Comparison of ENCODE assay signal across 26 mouse cellular contexts in genomic region chr7:100484493-100484892, GRCm38 (mm10). TPM values are rescaled to one million over a fixed set of nuclear protein-coding genes. Genes with fewer than 3 reads are reported as not detected.
A peak's percentile ranks its signal among the peaks of the same experiment; 100 is the strongest.
DNase-seq lines count a peak whose midpoint lies in the region; ATAC-seq and TF ChIP-seq lines count a peak whose summit lies in the region.
"Had no signal": no experiment of that assay in that cellular context is flagged by ENCODE, and none has a peak within 500 bp of the region (broad histone marks: within the 10 kb centered on the region; RNA-seq: fewer than 3 reads in every experiment).

No protein-coding gene starts in this region.

- H3K27me3 ChIP-seq in forebrain, embryonic 10.5 days (ENCODE audit: poor library complexity, severe bottlenecking), result no peaks in the 10 kb centered on the region
- no peaks in the 10 kb centered on the region for H3K27me3 ChIP-seq in forebrain, postnatal 0 days (ENCODE audit: insufficient read depth, low read length)
- no peaks in the 10 kb centered on the region for H3K27me3 ChIP-seq in testis, adult 2 months (ENCODE audit: control insufficient read depth, insufficient read depth, low read length)
- no peaks in the 10 kb centered on the region for H3K27me3 ChIP-seq in intestine, embryonic 16.5 days (replicated peaks; ENCODE audit: control insufficient read depth, insufficient read depth, low read length)
- H3K27me3 ChIP-seq: forebrain, embryonic 13.5 days; limb, embryonic 13.5 days; midbrain, embryonic 13.5 days; stomach, embryonic 15.5 days had no signal

- H3K36me3 ChIP-seq in forebrain, embryonic 10.5 days (replicated peaks), result no peaks in the 10 kb centered on the region
- no peaks in the 10 kb centered on the region for H3K36me3 ChIP-seq in forebrain, postnatal 0 days (ENCODE audit: insufficient read depth)
- H3K36me3 ChIP-seq in testis, adult 2 months (ENCODE audit: control insufficient read depth, insufficient read depth, low read length), result no peaks in the 10 kb centered on the region
- H3K36me3 ChIP-seq in intestine, embryonic 16.5 days (ENCODE audit: control insufficient read depth, insufficient read depth, low read length), result no peaks in the 10 kb centered on the region
- H3K36me3 ChIP-seq: hindbrain, embryonic 10.5 days; limb, embryonic 13.5 days; midbrain, embryonic 13.5 days; stomach, embryonic 15.5 days had no signal

- no peaks in the 10 kb centered on the region for H3K9me3 ChIP-seq in forebrain, embryonic 10.5 days
- no peaks in the 10 kb centered on the region for H3K9me3 ChIP-seq in forebrain, postnatal 0 days (ENCODE audit: low read length)
- no peaks in the 10 kb centered on the region for H3K9me3 ChIP-seq in intestine, embryonic 16.5 days (ENCODE audit: control insufficient read depth, low read length)
- H3K9me3 ChIP-seq: forebrain, embryonic 13.5 days; hindbrain, embryonic 10.5 days; limb, embryonic 13.5 days; midbrain, embryonic 13.5 days; stomach, embryonic 15.5 days had no signal

- H3K4me2 ChIP-seq in forebrain, postnatal 0 days (ENCODE audit: low read depth), result no peak overlapping the region
- H3K4me2 ChIP-seq in intestine, embryonic 16.5 days (ENCODE audit: low read depth, low read length), result no peak overlapping the region
- H3K4me2 ChIP-seq: forebrain, embryonic 13.5 days; limb, embryonic 13.5 days; lung, embryonic 14.5 days; midbrain, embryonic 13.5 days; stomach, embryonic 15.5 days had no signal

- DNase-seq in forebrain, embryonic 10.5 days (ENCODE audit: extremely low spot score, low spot score), result no peak
- no peak for DNase-seq in forebrain, postnatal 0 days
- DNase-seq in testis, postnatal 14 days (ENCODE audit: low spot score), result no peak
- no peak for DNase-seq in cerebellum, adult 8-10 months
- DNase-seq in thymus, postnatal 25 days, result no peak
- DNase-seq: adrenal gland, postnatal 14 days; B cell, adult 2 months; cerebellum, adult 18-20 months; cerebellum, postnatal 36 days; gastrocnemius, postnatal 25 days; kidney, adult 2 months; kidney, postnatal 14 days; layer of hippocampus, postnatal 36 days; lung, embryonic 14.5 days; retina, postnatal 1 day; thymus, postnatal 36 days had no signal

- no peak for TF ChIP-seq CTCF in forebrain, postnatal 0 days (IDR thresholded peaks at IDR 0.05; ENCODE audit: low read depth)
- TF ChIP-seq CTCF in testis, adult 2 months (IDR thresholded peaks at IDR 0.05; ENCODE audit: control insufficient read depth, insufficient read depth, insufficient replicate concordance, low read depth, low read length), result no peak

- TF ChIP-seq POLR2A in testis, adult 2 months (IDR thresholded peaks at IDR 0.05; ENCODE audit: control insufficient read depth, low read depth, low read length), result no peak

- no peak overlapping the region for H3K9ac ChIP-seq in forebrain, postnatal 0 days
- H3K9ac ChIP-seq in intestine, embryonic 16.5 days (ENCODE audit: low read depth, low read length), result no peak overlapping the region
- H3K9ac ChIP-seq: forebrain, embryonic 13.5 days; limb, embryonic 13.5 days; lung, embryonic 14.5 days; midbrain, embryonic 13.5 days; stomach, embryonic 15.5 days had no signal

- WGBS in forebrain, embryonic 10.5 days, result 87% methylated on average over 5 of the region's 5 CpGs
- 84% methylated on average over 5 of the region's 5 CpGs for WGBS in forebrain, postnatal 0 days
- 86% methylated on average over 5 of the region's 5 CpGs for WGBS in intestine, embryonic 16.5 days

- H3K4me1 ChIP-seq in forebrain, embryonic 10.5 days, result peaks cover 11% of the 10 kb centered on the region
- no peaks in the 10 kb centered on the region for H3K4me1 ChIP-seq in forebrain, postnatal 0 days (ENCODE audit: insufficient read depth)
- H3K4me1 ChIP-seq in testis, adult 2 months (ENCODE audit: control insufficient read depth, insufficient read depth, low read length), result peaks cover 10% of the 10 kb centered on the region
- H3K4me1 ChIP-seq in intestine, embryonic 16.5 days (ENCODE audit: control insufficient read depth, insufficient read depth, low read length), result no peaks in the 10 kb centered on the region

- ATAC-seq in forebrain, postnatal 0 days, result no peak
- peak; percentile 88 for ATAC-seq in granulocyte monocyte progenitor cell, adult 5-6 weeks (replicated peaks; ENCODE audit: poor library complexity, severe bottlenecking)
- no peak for ATAC-seq in intestine, embryonic 16.5 days
- ATAC-seq: forebrain, embryonic 13.5 days; midbrain, embryonic 13.5 days had no signal

- no peak overlapping the region for H3K4me3 ChIP-seq in forebrain, embryonic 10.5 days
- no peak overlapping the region for H3K4me3 ChIP-seq in forebrain, postnatal 0 days (ENCODE audit: low read depth, low read length)
- no peak overlapping the region for H3K4me3 ChIP-seq in testis, adult 2 months (ENCODE audit: control insufficient read depth, low read depth, low read length)
- no peak overlapping the region for H3K4me3 ChIP-seq in intestine, embryonic 16.5 days (ENCODE audit: low read length)
- H3K4me3 ChIP-seq: forebrain, embryonic 13.5 days; hindbrain, embryonic 10.5 days; layer of hippocampus, adult 2 months; limb, embryonic 13.5 days; midbrain, embryonic 13.5 days; stomach, embryonic 15.5 days had no signal

- 0 out of 2 replicates have a peak overlapping the region, but pooled peaks have one; percentile 40 for H3K27ac ChIP-seq in forebrain, embryonic 10.5 days
- no peak overlapping the region for H3K27ac ChIP-seq in forebrain, postnatal 0 days (ENCODE audit: low read depth, low read length)
- peak overlapping the region; percentile 14; the same call in 1 of the 2 replicates for H3K27ac ChIP-seq in testis, adult 2 months (ENCODE audit: control insufficient read depth, insufficient read depth, low read depth, low read length)
- H3K27ac ChIP-seq in intestine, embryonic 16.5 days (ENCODE audit: low read length), result no peak overlapping the region
- H3K27ac ChIP-seq: forebrain, embryonic 13.5 days; hindbrain, embryonic 10.5 days; layer of hippocampus, adult 2 months; limb, embryonic 13.5 days; macrophage; midbrain, embryonic 13.5 days; stomach, embryonic 15.5 days had no signal

RNA-seq across cellular contexts. Expression of gene Ucp2, which starts 8.6 kb away (rescaled TPM):
- polyA plus RNA-seq in forebrain, embryonic 10.5 days (2016; fragmentation: Nextera tagmentation; extraction: Ambion mirVana), result 78.7 and 93.9 TPM in 2 replicates
- 28.9 and 88.3 TPM in 2 replicates for total RNA-seq in forebrain, postnatal 0 days (2014; rRNA removed)
- 83.6 and 106 TPM in 2 replicates for polyA plus RNA-seq in forebrain, postnatal 0 days (2015; fragmentation: Nextera tagmentation; extraction: Ambion mirVana)
- 42.2 and 53.2 TPM in 2 replicates for polyA plus RNA-seq in testis, adult 2 months (2012; rRNA removed)
- total RNA-seq in granulocyte monocyte progenitor cell, adult 5-6 weeks (2014; fragmentation: Nextera tagmentation), result 413 and 551 TPM in 2 replicates
- total RNA-seq in granulocyte monocyte progenitor cell, adult 5-6 weeks (2017), result 97.5 and 99.2 TPM in 2 replicates
- polyA plus RNA-seq in intestine, embryonic 16.5 days (2015; fragmentation: Nextera tagmentation; extraction: Ambion mirVana), result 368 and 382 TPM in 2 replicates

RNA-seq across cellular contexts. Expression of gene Ucp3, which starts 11.7 kb away (rescaled TPM):
- polyA plus RNA-seq in forebrain, embryonic 10.5 days (2016; fragmentation: Nextera tagmentation; extraction: Ambion mirVana), result not detected in 2 replicates
- 0.15 and 0.19 TPM in 2 replicates for total RNA-seq in forebrain, postnatal 0 days (2014; rRNA removed)
- not detected in 2 replicates for polyA plus RNA-seq in forebrain, postnatal 0 days (2015; fragmentation: Nextera tagmentation; extraction: Ambion mirVana)
- polyA plus RNA-seq in testis, adult 2 months (2012; rRNA removed), result 0.73 and 1.2 TPM in 2 replicates
- total RNA-seq in granulocyte monocyte progenitor cell, adult 5-6 weeks (2014; fragmentation: Nextera tagmentation), result not detected in 2 replicates
- not detected in 2 replicates for total RNA-seq in granulocyte monocyte progenitor cell, adult 5-6 weeks (2017)
- polyA plus RNA-seq in intestine, embryonic 16.5 days (2015; fragmentation: Nextera tagmentation; extraction: Ambion mirVana), result not detected in 2 replicates
- polyA plus RNA-seq: forebrain, embryonic 13.5 days; lung, embryonic 14.5 days; macrophage; midbrain, embryonic 13.5 days had no signal

RNA-seq across cellular contexts. Expression of gene Dnajb13, which starts 30.3 kb away (rescaled TPM):
- 0.26 and 0.30 TPM in 2 replicates for polyA plus RNA-seq in forebrain, embryonic 10.5 days (2016; fragmentation: Nextera tagmentation; extraction: Ambion mirVana)
- total RNA-seq in forebrain, postnatal 0 days (2014; rRNA removed), result 3.4 TPM in 2 replicates
- polyA plus RNA-seq in forebrain, postnatal 0 days (2015; fragmentation: Nextera tagmentation; extraction: Ambion mirVana), result 4.0 and 7.0 TPM in 2 replicates
- polyA plus RNA-seq in testis, adult 2 months (2012; rRNA removed), result 528 and 538 TPM in 2 replicates
- total RNA-seq in granulocyte monocyte progenitor cell, adult 5-6 weeks (2014; fragmentation: Nextera tagmentation), result not detected in 2 replicates
- total RNA-seq in granulocyte monocyte progenitor cell, adult 5-6 weeks (2017), result not detected in 2 replicates
- polyA plus RNA-seq in intestine, embryonic 16.5 days (2015; fragmentation: Nextera tagmentation; extraction: Ambion mirVana), result 0.48 and 0.50 TPM in 2 replicates
- total RNA-seq: gastrocnemius, postnatal 25 days had no signal

RNA-seq across cellular contexts. Expression of gene Coa4, which starts 52.4 kb away (rescaled TPM):
- 20.4 and 20.6 TPM in 2 replicates for polyA plus RNA-seq in forebrain, embryonic 10.5 days (2016; fragmentation: Nextera tagmentation; extraction: Ambion mirVana)
- total RNA-seq in forebrain, postnatal 0 days (2014; rRNA removed), result 4.8 and 10.3 TPM in 2 replicates
- 3.5 and 5.7 TPM in 2 replicates for polyA plus RNA-seq in forebrain, postnatal 0 days (2015; fragmentation: Nextera tagmentation; extraction: Ambion mirVana)
- 29.5 and 29.6 TPM in 2 replicates for polyA plus RNA-seq in testis, adult 2 months (2012; rRNA removed)
- 5.4 and 14.1 TPM in 2 replicates for total RNA-seq in granulocyte monocyte progenitor cell, adult 5-6 weeks (2014; fragmentation: Nextera tagmentation)
- total RNA-seq in granulocyte monocyte progenitor cell, adult 5-6 weeks (2017), result 20.0 and 21.1 TPM in 2 replicates
- 59.2 and 59.3 TPM in 2 replicates for polyA plus RNA-seq in intestine, embryonic 16.5 days (2015; fragmentation: Nextera tagmentation; extraction: Ambion mirVana)

Comparison
In these comparisons a context has a peak if more than half of its experiments do, and no peak if none do; other contexts are left out.
1. H3K27ac ChIP-seq: peak in forebrain, embryonic 10.5 days (single experiment) and testis, adult 2 months (single experiment); none in forebrain, postnatal 0 days (single experiment) and intestine, embryonic 16.5 days (single experiment).
2. RNA of gene Dnajb13, which starts 30.3 kb away (polyA plus RNA-seq): 528 to 538 TPM in testis, adult 2 months; 4.0 to 7.0 TPM in forebrain, postnatal 0 days, 0.48 to 0.50 TPM in intestine, embryonic 16.5 days and 0.26 to 0.30 TPM in forebrain, embryonic 10.5 days; every median in the first group is over 10 times any median in the second.